Mouse (Mus musculus): Measurements from ENCODE around the gene Igf2bp3.

- TF ChIP-seq CTCF (IDR thresholded peaks at IDR 0.05; ENCODE audit: extremely low read depth, insufficient read length, insufficient replicate concordance, low read depth, low read length), result no peak
- TF ChIP-seq POLR2A (IDR thresholded peaks at IDR 0.05; ENCODE audit: low read depth, low read length), result no peak
These were observed 105.6 kb downstream of the Igf2bp3 start for GRCm38 (mm10) chr6:49109196-49109595.
